Mouse (Mus musculus) small intestine, adult 2 months (tissue): ENCODE measurements at regions not wholly inside any gene's neighbourhood (a gene's known extent, or its start where the extent isn't known, plus 50 kb on each side); places are given as distances from the start of the nearest gene placed in this dataset.

ENCODE experiments used
- CTCF ChIP-seq: fragments of 200-500 bp; IDR thresholded peaks from 2 replicates; pipeline ENCODE4 v1.5.1; 2012; ENCODE audit warnings: low read depth, mild to moderate bottlenecking, control low read depth, inconsistent platforms, low read length, moderate library complexity, mixed read lengths; ENCODE audit not compliant: insufficient replicate concordance, insufficient read length; ENCODE audit errors: extremely low read depth
- POLR2A ChIP-seq: fragments of 200-500 bp; IDR thresholded peaks from 2 replicates; pipeline ENCODE4 v1.6.1; 2012; ENCODE audit warnings: low read depth, mild to moderate bottlenecking, control low read depth, inconsistent platforms, low read length, moderate library complexity

DNA sequence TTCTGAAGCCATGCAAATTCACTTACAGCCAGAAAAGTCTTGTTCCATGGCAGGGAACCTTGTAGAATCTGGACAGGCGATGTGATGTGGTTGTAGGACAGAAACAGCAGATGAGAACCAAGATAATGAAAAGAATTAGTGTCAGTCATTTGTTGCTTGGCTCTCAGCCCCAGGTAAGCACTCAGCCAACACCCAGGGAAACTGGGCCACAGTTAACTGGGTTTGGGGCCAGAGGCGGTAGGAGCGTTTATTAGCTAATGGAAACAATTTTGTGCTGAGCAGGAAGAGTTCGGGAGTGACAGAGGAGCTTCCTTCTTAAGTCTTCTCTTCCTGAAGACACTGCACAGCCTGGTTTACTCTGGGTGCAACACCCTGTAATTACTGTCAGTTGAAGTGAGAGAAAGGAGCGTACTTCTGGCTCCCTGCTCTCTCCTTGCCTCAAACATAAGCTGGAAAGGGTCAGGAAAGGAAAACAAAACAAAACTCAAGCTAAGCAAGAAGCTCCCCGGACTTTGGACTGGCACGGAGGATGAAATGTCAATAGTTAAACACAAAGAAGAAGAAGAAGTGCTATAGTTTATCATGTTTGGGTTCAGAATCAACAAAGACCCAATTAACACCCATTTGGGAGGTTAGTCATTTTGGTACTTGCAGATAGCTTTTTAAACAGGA, 100.4 kb downstream of the Enc1 start:
- TF ChIP-seq CTCF (no peak), POLR2A (no peak)
